In genomic region chr6:127311192-127312054, GRCm38 (mm10) we compare ENCODE assay signal across 29 mouse cellular contexts.
DNase-seq lines count a peak whose midpoint lies in the region; ATAC-seq and TF ChIP-seq lines count a peak whose summit lies in the region.
"Had no signal": no experiment of that assay in that cellular context is flagged by ENCODE, and none has a peak within 500 bp of the region (broad histone marks: within the 10 kb centered on the region; RNA-seq: fewer than 3 reads in every experiment).

No protein-coding gene starts in this region.

- no peaks in the 10 kb centered on the region for H3K79me2 ChIP-seq in heart, adult 2 months (replicated peaks; ENCODE audit: control insufficient read depth, insufficient read depth, low read length)

- no peak overlapping the region for H3K9ac ChIP-seq in heart, embryonic 12.5 days
- H3K9ac ChIP-seq in heart, adult 2 months (ENCODE audit: low read depth, low read length): no peak overlapping the region
- no peak overlapping the region for H3K9ac ChIP-seq in heart, postnatal 0 days (replicated peaks; ENCODE audit: low read depth, low read length)
- H3K9ac ChIP-seq in kidney, embryonic 16.5 days (replicated peaks; ENCODE audit: low read length): no peak overlapping the region
- H3K9ac ChIP-seq: embryonic facial prominence, embryonic 13.5 days; hindbrain, embryonic 15.5 days; limb, embryonic 15.5 days; liver, embryonic 13.5 days had no signal

- H3K9me3 ChIP-seq in heart, embryonic 12.5 days (replicated peaks): no peaks in the 10 kb centered on the region
- no peaks in the 10 kb centered on the region for H3K9me3 ChIP-seq in heart, postnatal 0 days (replicated peaks; ENCODE audit: control insufficient read depth, low read length)
- H3K9me3 ChIP-seq in kidney, embryonic 16.5 days (ENCODE audit: low read length): no peaks in the 10 kb centered on the region
- H3K9me3 ChIP-seq: embryonic facial prominence, embryonic 13.5 days; hindbrain, embryonic 10.5 days; hindbrain, embryonic 15.5 days; limb, embryonic 10.5 days; limb, embryonic 15.5 days; liver, embryonic 13.5 days had no signal

- 26% methylated on average over 9 of the region's 9 CpGs for WGBS in heart, embryonic 12.5 days
- WGBS in heart, adult 2 months: 61% methylated on average over 9 of the region's 9 CpGs
- 36% methylated on average over 9 of the region's 9 CpGs for WGBS in heart, postnatal 0 days
- 57% methylated on average over 9 of the region's 9 CpGs for WGBS in kidney, embryonic 16.5 days

- peaks cover 41% of the 10 kb centered on the region for H3K4me1 ChIP-seq in heart, embryonic 12.5 days (replicated peaks)
- H3K4me1 ChIP-seq in heart, adult 2 months (ENCODE audit: control insufficient read depth, insufficient read depth, low read length): no peaks in the 10 kb centered on the region
- H3K4me1 ChIP-seq in heart, postnatal 0 days (ENCODE audit: control insufficient read depth, insufficient read depth): 0 out of 2 replicates have a peak, but pooled peaks cover 11% of the 10 kb centered on the region
- 0 out of 2 replicates have a peak, but pooled peaks cover 3% of the 10 kb centered on the region for H3K4me1 ChIP-seq in kidney, embryonic 16.5 days (ENCODE audit: insufficient read depth, low read length)
- H3K4me1 ChIP-seq: embryonic facial prominence, embryonic 13.5 days; hindbrain, embryonic 15.5 days; limb, embryonic 15.5 days had no signal

- H3K27me3 ChIP-seq in heart, embryonic 12.5 days (replicated peaks): peaks cover 51% of the 10 kb centered on the region
- H3K27me3 ChIP-seq in heart, adult 2 months (ENCODE audit: control insufficient read depth, insufficient read depth, low read length): no peaks in the 10 kb centered on the region
- peaks cover 27% of the 10 kb centered on the region; the same call in 1 of the 2 replicates for H3K27me3 ChIP-seq in heart, postnatal 0 days (ENCODE audit: control insufficient read depth, insufficient read depth, low read length)
- H3K27me3 ChIP-seq in kidney, embryonic 16.5 days (ENCODE audit: insufficient read depth, low read length): no peaks in the 10 kb centered on the region
- H3K27me3 ChIP-seq: embryonic facial prominence, embryonic 13.5 days; hindbrain, embryonic 15.5 days; limb, embryonic 15.5 days had no signal

- intact Hi-C loops in heart, adult 2 months (cut with DNase I): no loop called here

- no peak for TF ChIP-seq POLR2A in heart, adult 2 months (IDR thresholded peaks at IDR 0.05; ENCODE audit: insufficient read depth, low read depth, low read length)

- no peak overlapping the region; the same call in 1 of the 2 replicates for H3K27ac ChIP-seq in heart, embryonic 12.5 days (ENCODE audit: poor library complexity, severe bottlenecking)
- H3K27ac ChIP-seq in heart, adult 2 months: no peak overlapping the region
- H3K27ac ChIP-seq in heart, postnatal 0 days (ENCODE audit: low read depth): no peak overlapping the region
- peak overlapping the region; percentile 8; the same call in 1 of the 2 replicates for H3K27ac ChIP-seq in kidney, embryonic 16.5 days (ENCODE audit: low read length)
- H3K27ac ChIP-seq: embryonic facial prominence, embryonic 13.5 days; gastrocnemius, adult 2 months; hindbrain, embryonic 10.5 days; hindbrain, embryonic 15.5 days; limb, embryonic 10.5 days; limb, embryonic 15.5 days; liver, embryonic 13.5 days had no signal

- H3K36me3 ChIP-seq in heart, embryonic 12.5 days: no peaks in the 10 kb centered on the region
- no peaks in the 10 kb centered on the region for H3K36me3 ChIP-seq in heart, adult 2 months (ENCODE audit: control insufficient read depth, insufficient read depth, low read length)
- no peaks in the 10 kb centered on the region for H3K36me3 ChIP-seq in heart, postnatal 0 days (replicated peaks; ENCODE audit: control insufficient read depth, insufficient read depth, low read length)
- no peaks in the 10 kb centered on the region for H3K36me3 ChIP-seq in kidney, embryonic 16.5 days (ENCODE audit: insufficient read depth, low read length)
- H3K36me3 ChIP-seq: embryonic facial prominence, embryonic 13.5 days; hindbrain, embryonic 10.5 days; hindbrain, embryonic 15.5 days; limb, embryonic 10.5 days; limb, embryonic 15.5 days; liver, embryonic 13.5 days had no signal

- no peak for TF ChIP-seq CTCF in heart, adult 2 months (IDR thresholded peaks at IDR 0.05)
- TF ChIP-seq CTCF in heart, postnatal 0 days (IDR thresholded peaks at IDR 0.05; ENCODE audit: low read depth): no peak

- no peak overlapping the region for H3K4me3 ChIP-seq in heart, embryonic 12.5 days
- H3K4me3 ChIP-seq in heart, adult 2 months: no peak overlapping the region
- no peak overlapping the region for H3K4me3 ChIP-seq in heart, postnatal 0 days (ENCODE audit: low read depth, low read length)
- no peak overlapping the region for H3K4me3 ChIP-seq in kidney, embryonic 16.5 days (ENCODE audit: low read length)
- H3K4me3 ChIP-seq: embryonic facial prominence, embryonic 13.5 days; erythroblast, embryonic 14.5 days; gastrocnemius, adult 2 months; hindbrain, embryonic 10.5 days; hindbrain, embryonic 15.5 days; limb, embryonic 10.5 days; limb, embryonic 15.5 days; liver, embryonic 13.5 days had no signal

- H3K4me2 ChIP-seq in heart, embryonic 12.5 days: no peak overlapping the region
- H3K4me2 ChIP-seq in heart, postnatal 0 days (ENCODE audit: low read depth, low read length): no peak overlapping the region
- no peak overlapping the region for H3K4me2 ChIP-seq in kidney, embryonic 16.5 days (replicated peaks; ENCODE audit: low read depth, low read length)
- H3K4me2 ChIP-seq: embryonic facial prominence, embryonic 13.5 days; hindbrain, embryonic 15.5 days; limb, embryonic 15.5 days; liver, embryonic 13.5 days had no signal

- no peak for DNase-seq in heart, adult 2 months
- DNase-seq in heart, postnatal 0 days (ENCODE audit: low spot score): no peak
- no peak for DNase-seq in heart, adult 11 months
- no peak for DNase-seq in kidney, postnatal 14 days
- DNase-seq in cerebellum, adult 9-10 months: no peak
- DNase-seq: adrenal gland, postnatal 14 days; cerebellum, adult 11 months; cerebellum, adult 9-11 months; embryo, embryonic 11 days; gastrocnemius, adult 2 months; gastrocnemius, postnatal 36 days; kidney, adult 9 months; layer of hippocampus, adult 9-11 months; liver, embryonic 13.5 days; lung, adult 18-20 months; lung, postnatal 14 days; midbrain, embryonic 14.5 days; thymus, postnatal 14 days had no signal

- ATAC-seq in heart, embryonic 12.5 days (ENCODE audit: insufficient number of reproducible peaks, low FRiP score): peak; percentile 60; the same call in 1 of the 2 replicates
- ATAC-seq in heart, postnatal 0 days (ENCODE audit: insufficient read depth, low read depth): peak; percentile 62
- peak; percentile 87 for ATAC-seq in kidney, embryonic 16.5 days (ENCODE audit: low FRiP score, low TSS enrichment)
- ATAC-seq: CD4-positive, CD25-positive, alpha-beta regulatory T cell, adult 4 months; forebrain, embryonic 16.5 days; inflammation-experienced regulatory T-cells, adult 6 months had no signal

- no peak for TF ChIP-seq EP300 in heart, adult 2 months (IDR thresholded peaks at IDR 0.05; ENCODE audit: insufficient read depth, low read depth, low read length)
- TF ChIP-seq EP300 in heart, postnatal 0 days (IDR thresholded peaks at IDR 0.05; ENCODE audit: low read depth): no peak
